Mouse (Mus musculus): ENCODE measurements around the gene Tmem145.

DNA sequence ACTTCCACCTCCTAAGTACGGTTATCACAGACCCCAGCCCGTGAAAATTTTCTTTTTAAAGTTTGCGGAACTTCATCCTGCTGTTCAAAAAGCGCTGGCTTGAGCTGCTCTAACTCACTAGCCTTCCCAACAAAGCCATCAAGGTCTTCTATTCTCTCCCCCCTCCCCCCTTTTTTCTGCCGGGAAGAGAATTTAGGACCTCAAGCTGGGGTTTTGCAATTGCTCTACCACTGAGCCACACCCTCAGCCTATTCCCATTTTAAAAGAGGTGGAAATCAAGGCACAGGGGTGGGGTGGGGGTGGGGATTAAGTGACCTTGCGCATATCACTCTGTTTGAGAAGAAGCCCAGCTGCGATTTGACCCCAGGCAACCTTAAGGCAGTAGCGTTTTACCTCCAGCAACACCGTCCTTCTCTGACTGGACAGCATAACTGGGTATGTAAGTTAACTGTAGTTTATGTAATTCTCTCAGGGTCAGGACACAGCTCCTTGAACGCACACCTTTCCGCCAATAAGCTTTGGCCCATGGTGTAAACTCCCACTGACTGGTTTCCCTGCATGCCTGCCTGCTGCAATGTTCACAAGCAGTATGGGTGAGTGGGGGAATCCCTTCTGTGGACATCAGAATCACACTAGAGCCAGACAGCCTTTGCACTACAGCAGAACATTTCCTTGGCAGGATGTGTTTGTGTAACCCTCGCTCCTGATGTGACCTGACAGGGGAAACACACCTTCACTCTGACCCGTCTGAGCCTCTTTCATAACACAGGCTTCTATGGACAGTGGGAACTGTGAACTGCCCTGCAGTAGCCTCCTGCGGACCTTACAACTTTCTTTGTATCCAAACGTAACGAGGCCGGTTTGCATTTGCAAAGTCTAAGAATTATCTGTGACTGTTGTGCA lies 41.7 kb upstream of the Tmem145 start:
- TF ChIP-seq POLR2A (IDR thresholded peaks at IDR 0.05; ENCODE audit: borderline replicate concordance, insufficient read depth, low read length), result no peak
- TF ChIP-seq CTCF (IDR thresholded peaks at IDR 0.05; ENCODE audit: borderline replicate concordance, insufficient read depth, low read depth, low read length), result no peak

Measured in cerebellum, adult 2 months (tissue).